In genomic region chr8:41823041-41823440, GRCm38 (mm10) we compare ENCODE assay signal across 25 mouse cellular contexts.
A peak's percentile ranks its signal among the peaks of the same experiment; 100 is the strongest.
DNase-seq lines count a peak whose midpoint lies in the region; ATAC-seq and TF ChIP-seq lines count a peak whose summit lies in the region.
"Had no signal": no experiment of that assay in that cellular context is flagged by ENCODE, and none has a peak within 500 bp of the region (broad histone marks: within the 10 kb centered on the region; RNA-seq: fewer than 3 reads in every experiment).

No protein-coding gene starts in this region.

- no peak overlapping the region for H3K27ac ChIP-seq in embryonic facial prominence, embryonic 14.5 days (replicated peaks; ENCODE audit: low read depth, low read length)
- no peak overlapping the region for H3K27ac ChIP-seq in embryonic facial prominence, embryonic 10.5 days (replicated peaks)
- H3K27ac ChIP-seq: embryonic facial prominence, embryonic 13.5 days; forebrain, embryonic 13.5 days; forebrain, embryonic 15.5 days had no signal

- no peak for ATAC-seq in embryonic facial prominence, embryonic 14.5 days (ENCODE audit: low read depth)
- ATAC-seq: activated CD4-positive, CD25-positive, alpha-beta regulatory T cell, adult 4 months; CD4-positive, CD25-positive, alpha-beta regulatory T cell, adult 4 months; forebrain, embryonic 13.5 days; forebrain, embryonic 15.5 days; forebrain, postnatal 0 days; Patski had no signal

- H3K9ac ChIP-seq in embryonic facial prominence, embryonic 14.5 days (ENCODE audit: low read depth, low read length) = no peak overlapping the region
- H3K9ac ChIP-seq: embryonic facial prominence, embryonic 13.5 days; forebrain, embryonic 13.5 days; forebrain, embryonic 15.5 days; forebrain, postnatal 0 days had no signal

- no peaks in the 10 kb centered on the region for H3K79me2 ChIP-seq in myocyte (ENCODE audit: control insufficient read depth, insufficient read depth)

- no peaks in the 10 kb centered on the region for H3K36me3 ChIP-seq in embryonic facial prominence, embryonic 14.5 days (ENCODE audit: control insufficient read depth, insufficient read depth, low read length)
- H3K36me3 ChIP-seq in embryonic facial prominence, embryonic 10.5 days (replicated peaks) = no peaks in the 10 kb centered on the region
- no peaks in the 10 kb centered on the region for H3K36me3 ChIP-seq in myocyte (ENCODE audit: control insufficient read depth, insufficient read depth)
- H3K36me3 ChIP-seq: embryonic facial prominence, embryonic 13.5 days; forebrain, embryonic 15.5 days; G1E had no signal

- no peaks in the 10 kb centered on the region for H3K9me3 ChIP-seq in embryonic facial prominence, embryonic 14.5 days (ENCODE audit: control insufficient read depth, low read length)
- H3K9me3 ChIP-seq in embryonic facial prominence, embryonic 10.5 days = no peaks in the 10 kb centered on the region
- H3K9me3 ChIP-seq: embryonic facial prominence, embryonic 13.5 days; forebrain, embryonic 13.5 days; forebrain, embryonic 15.5 days; G1E had no signal

- H3K4me3 ChIP-seq in embryonic facial prominence, embryonic 14.5 days (ENCODE audit: low read depth, low read length) = no peak overlapping the region
- no peak overlapping the region for H3K4me3 ChIP-seq in embryonic facial prominence, embryonic 10.5 days
- no peak overlapping the region for H3K4me3 ChIP-seq in lung, adult 2 months (replicated peaks; ENCODE audit: extremely low read depth, low read depth, low read length)
- no peak overlapping the region for H3K4me3 ChIP-seq in myocyte
- H3K4me3 ChIP-seq: embryonic facial prominence, embryonic 13.5 days; erythroblast, embryonic 14.5 days; forebrain, embryonic 13.5 days; forebrain, embryonic 15.5 days had no signal

- TF ChIP-seq CTCF in lung, adult 2 months (IDR thresholded peaks at IDR 0.05; ENCODE audit: insufficient read depth, low read length) = no peak

- no peaks in the 10 kb centered on the region for H3K27me3 ChIP-seq in embryonic facial prominence, embryonic 14.5 days (replicated peaks; ENCODE audit: control insufficient read depth, insufficient read depth, low read length)
- no peaks in the 10 kb centered on the region for H3K27me3 ChIP-seq in embryonic facial prominence, embryonic 10.5 days (replicated peaks; ENCODE audit: low read depth, poor library complexity, severe bottlenecking)
- no peaks in the 10 kb centered on the region for H3K27me3 ChIP-seq in myocyte (ENCODE audit: control insufficient read depth, insufficient read depth, insufficient read length)
- H3K27me3 ChIP-seq: CH12.LX; embryonic facial prominence, embryonic 13.5 days; forebrain, embryonic 13.5 days; forebrain, embryonic 15.5 days had no signal

- peaks cover 9% of the 10 kb centered on the region for H3K4me1 ChIP-seq in embryonic facial prominence, embryonic 14.5 days (ENCODE audit: control insufficient read depth, insufficient read depth, low read length)
- H3K4me1 ChIP-seq in embryonic facial prominence, embryonic 10.5 days = peaks cover 17% of the 10 kb centered on the region
- no peaks in the 10 kb centered on the region for H3K4me1 ChIP-seq in lung, adult 2 months (ENCODE audit: control insufficient read depth, insufficient read depth, low read length)
- H3K4me1 ChIP-seq: forebrain, embryonic 13.5 days had no signal

- 54% methylated on average over 8 of the region's 8 CpGs for WGBS in embryonic facial prominence, embryonic 14.5 days
- 84% methylated on average over 8 of the region's 8 CpGs for WGBS in embryonic facial prominence, embryonic 10.5 days
- WGBS in lung, adult 2 months = 37% methylated on average over 8 of the region's 8 CpGs

- no peak overlapping the region for H3K4me2 ChIP-seq in embryonic facial prominence, embryonic 14.5 days (ENCODE audit: low read depth, low read length)
- H3K4me2 ChIP-seq in myocyte (ENCODE audit: low read depth) = peak overlapping the region; percentile 43
- H3K4me2 ChIP-seq: embryonic facial prominence, embryonic 13.5 days; forebrain, embryonic 13.5 days; forebrain, embryonic 15.5 days had no signal

- no peak for TF ChIP-seq POLR2A in lung, adult 2 months (IDR thresholded peaks at IDR 0.05; ENCODE audit: borderline replicate concordance, extremely low read depth, low read depth, low read length)
- TF ChIP-seq POLR2A in myocyte (IDR thresholded peaks at IDR 0.05; ENCODE audit: insufficient read length, low read depth) = no peak

- DNase-seq in embryonic facial prominence, embryonic 14.5 days (ENCODE audit: low spot score) = peak; percentile 51
- no peak for DNase-seq in embryonic facial prominence, embryonic 10.5 days (ENCODE audit: low spot score)
- peak; percentile 4 for DNase-seq in lung, postnatal 10 days
- DNase-seq in lung, adult 2 months = no peak
- no peak for DNase-seq in spleen, postnatal 14 days (ENCODE audit: low spot score in 2 of 2)
- DNase-seq: adrenal gland, adult 8-10 months; adrenal gland, postnatal 14 days; adrenal gland, postnatal 36 days; B cell, adult 2 months; cerebellum, adult 11-12 months; cerebellum, adult 2 months; cerebellum, adult 9-10 months; cerebellum, postnatal 10 days; cerebellum, postnatal 25 days; forebrain, postnatal 0 days had no signal

- no peak overlapping the region for H3ac ChIP-seq in myocyte (ENCODE audit: control insufficient read depth, insufficient read length)

TF ChIP-seq in myocyte, 11 proteins besides CTCF, POLR2A, EP300 and RAD21:
- TF ChIP-seq POLR2AphosphoS2 (IDR thresholded peaks at IDR 0.05; ENCODE audit: insufficient read length, low read depth) = no peak
- TF ChIP-seq E2F4 (IDR thresholded peaks at IDR 0.05; ENCODE audit: insufficient read depth) = no peak
- no peak for TF ChIP-seq TCF12 (IDR thresholded peaks at IDR 0.05; ENCODE audit: insufficient read depth, poor library complexity, severe bottlenecking)
- no peak for TF ChIP-seq SRF (IDR thresholded peaks at IDR 0.05; ENCODE audit: control insufficient read depth, insufficient read length, low read depth)
- no peak for TF ChIP-seq USF1 (IDR thresholded peaks at IDR 0.05; ENCODE audit: low read depth)
- TF ChIP-seq REST (IDR thresholded peaks at IDR 0.05; ENCODE audit: insufficient read depth, insufficient read length) = no peak
- no peak for TF ChIP-seq MYOD1 (IDR thresholded peaks at IDR 0.05; ENCODE audit: control insufficient read depth in 1 of 3, insufficient read length in 2 of 3, low read depth in 2 of 3)
- TF ChIP-seq MAX (IDR thresholded peaks at IDR 0.05; ENCODE audit: low read depth) = no peak
- no peak for TF ChIP-seq CEBPB (IDR thresholded peaks at IDR 0.05; ENCODE audit: insufficient read depth, poor library complexity, severe bottlenecking)
- no peak for TF ChIP-seq TCF3 (IDR thresholded peaks at IDR 0.05; ENCODE audit: insufficient read length, low read depth)
- no peak for TF ChIP-seq MYOG (IDR thresholded peaks at IDR 0.05; ENCODE audit: control insufficient read depth in 1 of 3, insufficient read depth in 1 of 3, insufficient read length in 2 of 3, low read depth in 2 of 3)

Comparison
In these comparisons a context has a peak if more than half of its experiments do, and no peak if none do; other contexts are left out.
1. DNase-seq: peak in embryonic facial prominence, embryonic 14.5 days (single experiment) and lung, postnatal 10 days (single experiment); none in embryonic facial prominence, embryonic 10.5 days (single experiment), lung, adult 2 months (single experiment) and spleen, postnatal 14 days (0 of 2).